Mouse (Mus musculus) B cell, adult 2 months (primary cell): Measurements from ENCODE around the gene Ces1a.

Experiments
- DNase-seq, 2 experiments: peaks; one replicate each; pipeline ENCODE4 v3.0.0; 2022

Gene Ces1a

DNA sequence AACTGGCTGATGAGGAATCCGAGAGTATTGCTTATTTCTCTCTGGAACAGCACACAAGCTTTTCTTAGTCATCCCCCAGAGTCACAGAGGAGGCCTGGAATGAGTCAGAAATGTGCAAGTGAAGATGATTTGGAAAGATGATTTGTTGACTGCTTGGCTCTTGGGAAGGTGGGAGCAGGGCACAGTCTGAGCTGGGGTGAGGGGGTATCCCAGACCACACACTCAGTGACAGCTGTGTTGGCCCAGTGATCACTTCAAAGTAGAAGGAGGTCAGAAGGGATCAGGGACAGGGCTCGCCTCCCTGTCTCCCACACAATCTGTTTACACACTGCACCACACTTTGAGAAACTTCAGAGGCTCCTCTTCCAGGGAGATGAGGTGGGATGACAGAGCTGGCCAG, 63.6 kb downstream of the Ces1a start:
- no peak for DNase-seq

DNA sequence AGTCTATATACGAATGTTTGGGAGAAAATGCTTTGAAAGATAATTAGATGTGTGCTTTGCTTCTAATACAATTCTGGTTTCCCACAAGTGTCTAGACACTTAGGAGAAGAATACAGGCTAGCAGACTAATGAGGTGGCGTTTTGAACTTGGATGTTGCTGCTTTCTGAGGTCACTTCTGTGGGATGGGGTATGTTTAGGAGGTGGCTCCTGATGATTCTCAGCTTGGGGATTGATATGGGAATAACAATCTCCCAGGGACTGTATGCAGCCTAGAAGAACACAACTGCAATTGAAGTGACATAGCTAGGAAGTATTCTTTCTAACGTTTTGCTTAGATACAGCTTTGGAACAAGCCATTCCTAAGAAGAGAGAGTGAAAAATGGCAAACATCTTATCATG, 65.5 kb downstream of the Ces1a start:
- no peak for DNase-seq

DNA sequence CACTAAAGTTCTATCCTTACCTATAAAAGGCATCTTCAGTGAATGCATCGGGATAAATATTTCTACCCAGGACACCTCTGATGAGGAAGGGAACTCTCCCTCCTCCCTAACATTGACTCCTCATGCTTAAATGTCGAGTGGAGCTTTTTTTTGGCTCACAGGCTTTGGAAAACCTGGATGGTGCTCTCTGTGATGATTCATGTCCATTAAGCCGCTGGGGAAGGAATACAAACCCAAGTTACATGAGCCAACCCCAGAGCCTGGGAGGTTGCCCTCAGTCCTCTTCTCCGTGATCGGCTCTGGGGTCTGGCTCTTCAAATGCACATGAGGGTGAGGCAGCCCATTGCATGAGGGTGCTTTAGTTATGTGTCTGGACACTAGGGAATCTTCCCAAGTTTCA, 71.3 kb downstream of the Ces1a start:
- DNase-seq, result no peak

DNA sequence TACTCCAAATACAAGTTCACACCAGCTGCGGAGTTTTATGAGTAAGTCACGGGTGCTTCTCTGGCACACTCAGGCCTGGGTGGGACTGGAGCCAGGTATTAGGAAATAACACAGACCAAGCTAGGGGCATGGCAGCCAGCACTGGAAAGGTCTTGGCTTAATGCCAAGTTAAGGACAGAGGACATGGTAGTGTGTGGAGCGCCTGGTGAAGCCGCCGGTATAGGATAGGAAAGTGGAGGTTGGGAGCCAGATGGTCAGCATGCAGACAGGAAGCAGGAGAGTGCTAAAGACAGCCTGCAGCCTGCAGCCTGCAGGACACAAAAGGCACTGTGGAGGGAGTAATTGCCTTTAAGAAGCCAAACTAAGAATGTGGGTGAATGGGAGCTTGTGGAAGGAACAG, 75.0 kb downstream of the Ces1a start:
- DNase-seq, result no peak
